Mouse (Mus musculus): Measurements from ENCODE around the gene Lrwd1. TPM values are rescaled to one million over a fixed set of nuclear protein-coding genes. Genes with fewer than 3 reads are reported as not detected.

The Lrwd1 gene
- total and polyA plus RNA-seq, 3 experiments: 98.2 to 133 TPM; not detected in 1

- DNase-seq (ENCODE audit: low read depth, low spot score): no peak
- TF ChIP-seq MYB (IDR thresholded peaks at IDR 0.05; ENCODE audit: low read depth, low read length) (no peak), EP300 (IDR thresholded peaks at IDR 0.05; ENCODE audit: low read depth in 1 of 2, low read length in 2 of 2) (no peak)
- Histone ChIP-seq H3K79me2 (ENCODE audit: control insufficient read depth, insufficient read depth, low read length, poor library complexity) (no peaks in the 10 kb centered on the region), H3K4me1 (ENCODE audit: control insufficient read depth in 1 of 2, insufficient read depth in 2 of 2, low read length in 2 of 2) (peaks cover 0 to 8% of the 10 kb centered on the region in 2 experiments; a peak in 1 of 4 replicates), H3K27me3 (ENCODE audit: control insufficient read depth in 1 of 2, insufficient read depth in 2 of 2, low read length in 2 of 2) (no peaks in the 10 kb centered on the region), H3K4me3 (ENCODE audit: control insufficient read depth in 1 of 2, insufficient read depth in 1 of 2, low read depth in 2 of 2, low read length in 2 of 2) (no peak overlapping the region), H3K36me3 (ENCODE audit: control insufficient read depth in 1 of 2, insufficient read depth in 2 of 2, low read length in 2 of 2) (no peaks in the 10 kb centered on the region), H3K27ac (ENCODE audit: control insufficient read depth, low read depth, low read length) (no peak overlapping the region), H3K9me3 (replicated peaks; ENCODE audit: insufficient read depth, low read length) (no peaks in the 10 kb centered on the region), H3K9ac (ENCODE audit: control insufficient read depth, low read depth, low read length, poor library complexity, severe bottlenecking) (no peak overlapping the region)
Observed at GRCm38 (mm10) chr5:136084891-136085651, 50.8 kb downstream of the Lrwd1 start.

GRCm38 (mm10) chr5:136084144-136084881, 51.6 kb downstream of the Lrwd1 start:
- H3K4me3 ChIP-seq (ENCODE audit: control insufficient read depth in 1 of 2, insufficient read depth in 1 of 2, low read depth in 2 of 2, low read length in 2 of 2): peak overlapping the region; percentile 64 to 69
- no peaks in the 10 kb centered on the region for H3K27me3 ChIP-seq (ENCODE audit: control insufficient read depth in 1 of 2, insufficient read depth in 2 of 2, low read length in 2 of 2)
- H3K27ac ChIP-seq (ENCODE audit: control insufficient read depth, low read depth, low read length): no peak overlapping the region
- peaks cover 0 to 8% of the 10 kb centered on the region in 2 experiments; a peak in 1 of 4 replicates for H3K4me1 ChIP-seq (ENCODE audit: control insufficient read depth in 1 of 2, insufficient read depth in 2 of 2, low read length in 2 of 2)
- H3K9ac ChIP-seq (ENCODE audit: control insufficient read depth, low read depth, low read length, poor library complexity, severe bottlenecking): peak overlapping the region; percentile 67
- H3K9me3 ChIP-seq (replicated peaks; ENCODE audit: insufficient read depth, low read length): no peaks in the 10 kb centered on the region
- H3K36me3 ChIP-seq (ENCODE audit: control insufficient read depth in 1 of 2, insufficient read depth in 2 of 2, low read length in 2 of 2): no peaks in the 10 kb centered on the region
- H3K79me2 ChIP-seq (ENCODE audit: control insufficient read depth, insufficient read depth, low read length, poor library complexity): no peaks in the 10 kb centered on the region
- no peak for DNase-seq (ENCODE audit: low read depth, low spot score)
- TF ChIP-seq HCFC1 (IDR thresholded peaks at IDR 0.05; ENCODE audit: low read depth, low read length): no peak
- no peak for TF ChIP-seq MYB (IDR thresholded peaks at IDR 0.05; ENCODE audit: low read depth, low read length)
- TF ChIP-seq TCF12 (IDR thresholded peaks at IDR 0.05; ENCODE audit: low read depth, low read length): no peak

- Histone ChIP-seq H3K27me3 (ENCODE audit: control insufficient read depth in 1 of 2, insufficient read depth in 2 of 2, low read length in 2 of 2) (no peaks in the 10 kb centered on the region), H3K4me3 (ENCODE audit: control insufficient read depth in 1 of 2, insufficient read depth in 1 of 2, low read depth in 2 of 2, low read length in 2 of 2) (peak within 1 kb of the TSS; percentile 64 to 69), H3K9ac (ENCODE audit: control insufficient read depth, low read depth, low read length, poor library complexity, severe bottlenecking) (peak within 1 kb of the TSS; percentile 67), H3K9me3 (replicated peaks; ENCODE audit: insufficient read depth, low read length) (no peaks in the 10 kb centered on the region), H3K4me1 (ENCODE audit: control insufficient read depth in 1 of 2, insufficient read depth in 2 of 2, low read length in 2 of 2) (peaks cover 0 to 8% of the 10 kb centered on the region in 2 experiments; a peak in 1 of 4 replicates), H3K27ac (ENCODE audit: control insufficient read depth, low read depth, low read length) (no peak within 1 kb of the TSS), H3K79me2 (ENCODE audit: control insufficient read depth, insufficient read depth, low read length, poor library complexity) (no peaks in the 10 kb centered on the region), H3K36me3 (ENCODE audit: control insufficient read depth in 1 of 2, insufficient read depth in 2 of 2, low read length in 2 of 2) (no peaks in the 10 kb centered on the region)
- DNase-seq (ENCODE audit: low read depth, low spot score): peak; percentile 93
- TF ChIP-seq MAZ (IDR thresholded peaks at IDR 0.05; ENCODE audit: low read depth, low read length) (peak; percentile 89; the same call in 1 of the 2 replicates), CTCF (IDR thresholded peaks at IDR 0.05 in 2 of 3, conservative IDR thresholded peaks at IDR 0.05 in 1 of 3; ENCODE audit: control insufficient read depth in 1 of 3, insufficient read depth in 1 of 3, low read depth in 2 of 3, low read length in 3 of 3, poor library complexity in 1 of 3, severe bottlenecking in 1 of 3) (no peak), POLR2A (IDR thresholded peaks at IDR 0.05; ENCODE audit: control insufficient read depth in 1 of 2, insufficient read depth in 1 of 2, low read depth in 1 of 2, low read length in 2 of 2, poor library complexity in 1 of 2) (no peak), MAFK (IDR thresholded peaks at IDR 0.05; ENCODE audit: borderline replicate concordance, low read depth, low read length) (no peak), CHD1 (IDR thresholded peaks at IDR 0.05; ENCODE audit: low read depth, low read length) (no peak), EP300 (IDR thresholded peaks at IDR 0.05; ENCODE audit: low read depth in 1 of 2, low read length in 2 of 2) (no peak), MXI1 (IDR thresholded peaks at IDR 0.05; ENCODE audit: low read depth, low read length) (0 out of 2 replicates have a peak, but pooled peaks have one; percentile 29), BHLHE40 (IDR thresholded peaks at IDR 0.05; ENCODE audit: borderline replicate concordance, low read depth, low read length) (no peak), TBP (IDR thresholded peaks at IDR 0.05; ENCODE audit: low read depth, low read length) (no peak), NELFE (IDR thresholded peaks at IDR 0.05; ENCODE audit: low read depth, low read length) (peak; percentile 14; the same call in 1 of the 2 replicates), ELF1 (IDR thresholded peaks at IDR 0.05; ENCODE audit: low read depth, low read length) (no peak), RAD21 (IDR thresholded peaks at IDR 0.05; ENCODE audit: low read depth, low read length) (no peak)
Observed at GRCm38 (mm10) chr5:136083669-136084107, 52.2 kb downstream of the Lrwd1 start, which contains the start of gene Rasa4. Gene Rasa4 (plus strand): TSS chr5:136083916.
